Mouse (Mus musculus): ENCODE measurements around the gene Lrrtm3. TPM values are rescaled to one million over a fixed set of nuclear protein-coding genes. Genes with fewer than 3 reads are reported as not detected.

Gene Lrrtm3
- polyA plus RNA-seq, 1 experiment from 2014 or later, result 44.5 TPM

DNA sequence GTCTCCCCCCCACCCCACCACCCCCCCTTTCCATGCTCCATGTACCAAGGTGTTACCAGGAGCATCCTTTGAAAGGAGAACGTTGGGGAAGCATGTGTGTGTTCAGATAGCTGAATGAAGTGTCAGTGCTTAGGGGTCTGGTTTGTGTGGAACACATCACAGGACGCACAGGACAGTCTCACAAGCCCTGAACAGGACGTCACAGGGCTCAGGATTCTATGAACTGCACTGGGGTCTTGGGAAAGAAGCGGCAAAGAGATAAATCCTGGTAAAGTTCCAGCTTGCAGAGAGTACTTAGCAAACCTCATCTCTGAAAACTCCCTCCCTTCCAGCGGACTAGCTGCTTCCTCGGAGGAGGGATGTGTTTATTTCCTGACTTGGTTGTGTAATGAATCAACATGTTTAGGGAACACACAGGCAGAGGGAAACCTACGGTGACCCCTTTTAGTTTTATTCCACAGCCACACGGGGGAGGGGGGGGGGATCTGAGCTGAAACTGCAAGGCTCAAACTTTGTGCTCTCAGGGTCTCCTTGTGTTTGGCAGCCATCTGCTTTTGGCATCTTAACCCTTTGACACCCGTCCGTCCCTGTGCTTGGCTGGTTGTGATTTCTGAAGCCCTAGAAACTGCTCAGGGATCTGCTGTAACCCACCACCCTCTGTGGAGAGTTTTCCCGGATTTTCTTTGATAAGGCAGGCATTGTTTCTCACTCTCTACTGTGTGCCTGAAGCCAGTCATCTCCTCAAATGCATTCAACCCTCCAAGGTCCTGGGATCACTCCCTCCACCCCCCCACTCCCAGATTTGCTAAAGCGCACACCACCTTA lies 3.3 kb downstream of the Lrrtm3 start:
- H3K36me3 ChIP-seq, result no peaks in the 10 kb centered on the region
- no peak for ATAC-seq (ENCODE audit: low FRiP score)
- H3K9ac ChIP-seq (replicated peaks), result peak overlapping the region; percentile 66
- peaks cover 41% of the 10 kb centered on the region for H3K4me1 ChIP-seq
- H3K27ac ChIP-seq (replicated peaks), result peak overlapping the region; percentile 48; the same call in 1 of the 2 replicates
- H3K9me3 ChIP-seq (replicated peaks), result no peaks in the 10 kb centered on the region
- peak overlapping the region; percentile 59 for H3K4me3 ChIP-seq (replicated peaks)
- H3K4me2 ChIP-seq, result peak overlapping the region; percentile 76
- 3% methylated on average over 12 of the region's 12 CpGs for WGBS
- no peaks in the 10 kb centered on the region for H3K27me3 ChIP-seq (replicated peaks)

DNA sequence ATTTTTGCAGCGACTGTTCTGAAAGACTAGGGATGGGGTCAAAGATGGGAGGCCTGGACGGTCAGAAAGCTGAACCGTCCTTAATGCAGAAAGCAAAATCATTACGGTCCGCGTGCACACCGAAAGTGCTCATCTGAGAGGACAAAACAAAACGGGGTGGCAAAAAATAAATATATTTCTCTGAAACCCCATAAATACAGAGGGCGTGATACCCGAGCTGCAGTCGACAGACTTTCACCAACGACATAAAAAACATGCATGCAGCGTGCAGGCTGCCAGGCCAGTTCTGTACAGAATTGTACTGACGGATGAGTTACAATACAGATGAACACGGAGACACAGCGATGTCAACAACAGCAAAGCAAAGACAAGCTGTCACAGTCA lies 3.9 kb downstream of the Lrrtm3 start:
- Histone ChIP-seq H3K9ac (replicated peaks) (peak overlapping the region; percentile 66), H3K27ac (replicated peaks) (peak overlapping the region; percentile 48; the same call in 1 of the 2 replicates), H3K27me3 (replicated peaks) (no peaks in the 10 kb centered on the region), H3K4me3 (replicated peaks) (peak overlapping the region; percentile 59), H3K9me3 (replicated peaks) (no peaks in the 10 kb centered on the region), H3K4me2 (peak overlapping the region; percentile 76), H3K36me3 (no peaks in the 10 kb centered on the region), H3K4me1 (peaks cover 41% of the 10 kb centered on the region)
- 43% methylated on average over 16 of the region's 16 CpGs for WGBS
- ATAC-seq (ENCODE audit: low FRiP score), result no peak

GRCm38 (mm10) chr10:64084465-64084864 lies 5.6 kb downstream of the Lrrtm3 start:
- no peaks in the 10 kb centered on the region for H3K27me3 ChIP-seq (replicated peaks)
- ATAC-seq (ENCODE audit: low FRiP score), result no peak
- no peaks in the 10 kb centered on the region for H3K9me3 ChIP-seq (replicated peaks)
- peak overlapping the region; percentile 30 for H3K4me3 ChIP-seq (replicated peaks)
- H3K36me3 ChIP-seq, result no peaks in the 10 kb centered on the region
- 0 out of 2 replicates have a peak overlapping the region, but pooled peaks have one; percentile 1 for H3K9ac ChIP-seq (replicated peaks)
- WGBS, result 31% methylated on average over 4 of the region's 4 CpGs
- peak overlapping the region; percentile 76 for H3K4me2 ChIP-seq
- H3K27ac ChIP-seq (replicated peaks), result no peak overlapping the region
- H3K4me1 ChIP-seq, result peaks cover 41% of the 10 kb centered on the region

GRCm38 (mm10) chr10:64083813-64084212 lies 6.3 kb downstream of the Lrrtm3 start:
- H3K9me3 ChIP-seq (replicated peaks), result no peaks in the 10 kb centered on the region
- H3K27ac ChIP-seq (replicated peaks), result no peak overlapping the region; the same call in 1 of the 2 replicates
- 0 out of 2 replicates have a peak overlapping the region, but pooled peaks have one; percentile 1 for H3K9ac ChIP-seq (replicated peaks)
- no peaks in the 10 kb centered on the region for H3K36me3 ChIP-seq
- H3K27me3 ChIP-seq (replicated peaks), result no peaks in the 10 kb centered on the region
- peak overlapping the region; percentile 76 for H3K4me2 ChIP-seq
- 35% methylated on average over 11 of the region's 11 CpGs for WGBS
- H3K4me1 ChIP-seq, result peaks cover 38% of the 10 kb centered on the region
- no peak for ATAC-seq (ENCODE audit: low FRiP score)
- H3K4me3 ChIP-seq (replicated peaks), result peak overlapping the region; percentile 23

- Histone ChIP-seq H3K4me3 (replicated peaks) (no peak overlapping the region), H3K4me2 (no peak overlapping the region), H3K27ac (replicated peaks) (no peak overlapping the region), H3K36me3 (no peaks in the 10 kb centered on the region), H3K9ac (replicated peaks) (no peak overlapping the region), H3K9me3 (replicated peaks) (no peaks in the 10 kb centered on the region), H3K27me3 (replicated peaks) (no peaks in the 10 kb centered on the region), H3K4me1 (peaks cover 28% of the 10 kb centered on the region)
- ATAC-seq (ENCODE audit: low FRiP score), result no peak
- 84% methylated on average over 3 of the region's 3 CpGs for WGBS
These were observed 7.7 kb downstream of the Lrrtm3 start for GRCm38 (mm10) chr10:64082345-64082744.

DNA sequence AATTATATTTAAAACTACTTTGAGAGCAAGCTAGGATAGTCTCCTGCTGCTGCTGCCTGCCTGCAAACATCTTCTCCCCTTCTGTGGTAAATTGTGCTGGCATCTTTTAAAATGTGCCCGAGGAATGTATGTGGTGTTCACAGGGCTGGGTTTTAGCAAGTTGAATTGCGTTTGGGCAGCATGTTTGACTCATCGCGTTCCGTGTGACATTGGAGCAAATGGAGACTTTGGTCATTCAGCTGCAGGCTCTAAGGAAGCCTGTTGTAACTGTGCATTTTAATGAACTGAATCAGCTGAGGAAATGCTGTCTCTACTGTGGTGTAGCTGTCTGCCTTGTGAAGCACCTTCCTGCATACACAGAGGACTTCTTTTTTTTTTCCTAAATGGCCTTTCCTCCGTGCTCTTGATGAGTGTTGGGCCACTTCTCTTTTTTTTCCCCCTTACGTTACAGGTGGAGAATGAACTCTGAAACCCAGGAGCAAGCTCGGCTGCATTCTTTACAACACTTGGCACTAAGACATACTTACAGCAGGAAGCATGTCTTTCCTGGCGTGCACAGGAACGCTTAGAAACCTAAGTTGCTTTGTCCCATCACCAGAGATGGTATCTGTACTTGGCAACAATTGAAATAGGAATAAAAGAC lies 13.5 kb downstream of the Lrrtm3 start:
- no peak for ATAC-seq (ENCODE audit: low FRiP score)
- H3K27ac ChIP-seq (replicated peaks), result peak overlapping the region; percentile 15; the same call in 1 of the 2 replicates
- no peaks in the 10 kb centered on the region for H3K36me3 ChIP-seq
- H3K27me3 ChIP-seq (replicated peaks), result no peaks in the 10 kb centered on the region
- 41% methylated on average over 10 of the region's 10 CpGs for WGBS
- H3K4me2 ChIP-seq, result peak overlapping the region; percentile 28
- H3K9ac ChIP-seq (replicated peaks), result no peak overlapping the region
- H3K4me1 ChIP-seq, result peaks cover 20% of the 10 kb centered on the region
- no peaks in the 10 kb centered on the region for H3K9me3 ChIP-seq (replicated peaks)
- H3K4me3 ChIP-seq (replicated peaks), result no peak overlapping the region

GRCm38 (mm10) chr10:64075944-64076343 lies 14.1 kb downstream of the Lrrtm3 start:
- peak; percentile 81; the same call in 1 of the 2 replicates for ATAC-seq (ENCODE audit: low FRiP score)
- H3K9me3 ChIP-seq (replicated peaks), result no peaks in the 10 kb centered on the region
- WGBS, result 11% methylated on average over 5 of the region's 5 CpGs
- peak overlapping the region; percentile 15; the same call in 1 of the 2 replicates for H3K27ac ChIP-seq (replicated peaks)
- no peaks in the 10 kb centered on the region for H3K36me3 ChIP-seq
- H3K4me2 ChIP-seq, result peak overlapping the region; percentile 28
- no peak overlapping the region for H3K4me3 ChIP-seq (replicated peaks)
- H3K27me3 ChIP-seq (replicated peaks), result no peaks in the 10 kb centered on the region
- H3K9ac ChIP-seq (replicated peaks), result no peak overlapping the region
- H3K4me1 ChIP-seq, result peaks cover 20% of the 10 kb centered on the region

DNA sequence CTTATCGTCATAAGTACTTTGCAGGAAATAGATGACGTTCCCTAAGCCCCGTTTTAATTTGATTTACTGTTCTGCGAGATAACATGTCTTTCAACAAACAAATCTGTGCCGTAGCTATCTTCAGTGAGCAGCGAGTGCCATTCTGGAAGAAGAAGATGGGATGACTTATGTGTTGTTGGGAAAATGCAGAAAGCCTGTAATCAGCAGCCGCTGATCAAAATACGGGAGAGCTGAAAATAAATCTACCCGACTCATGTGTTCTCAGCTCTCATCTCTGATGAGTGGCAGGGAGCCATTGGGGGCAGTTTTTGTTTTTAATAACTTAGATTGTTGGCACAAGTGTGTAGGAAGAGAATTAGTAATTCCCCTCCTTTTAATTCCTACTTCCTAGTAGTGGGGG lies 26.4 kb downstream of the Lrrtm3 start:
- no peaks in the 10 kb centered on the region for H3K9me3 ChIP-seq (replicated peaks)
- no peak for ATAC-seq (ENCODE audit: low FRiP score)

DNA sequence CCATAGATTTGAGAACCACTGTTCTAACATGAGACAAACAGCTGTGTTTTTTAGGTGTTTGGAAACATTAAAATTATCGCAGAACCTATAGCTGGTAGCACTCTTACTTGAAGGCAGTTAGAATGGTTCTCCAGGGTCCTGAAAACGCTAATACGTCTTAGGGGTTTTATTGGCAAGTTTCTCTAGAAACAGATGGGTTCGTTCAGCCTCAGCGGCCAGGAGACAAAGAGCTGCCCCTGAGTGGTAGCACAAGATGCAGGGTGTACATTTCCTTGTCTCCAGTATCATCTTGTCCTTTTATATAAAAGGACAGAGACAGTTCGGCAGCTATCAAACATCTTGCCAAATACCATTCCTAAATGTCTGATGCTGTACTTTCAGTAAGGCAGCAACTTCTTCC lies 40.1 kb downstream of the Lrrtm3 start:
- Histone ChIP-seq H3K9me3 (replicated peaks) (no peaks in the 10 kb centered on the region), H3K36me3 (no peaks in the 10 kb centered on the region), H3K4me3 (replicated peaks) (no peak overlapping the region), H3K27me3 (replicated peaks) (no peaks in the 10 kb centered on the region), H3K9ac (replicated peaks) (no peak overlapping the region), H3K4me2 (no peak overlapping the region), H3K27ac (replicated peaks) (no peak overlapping the region), H3K4me1 (peaks cover 4% of the 10 kb centered on the region; the same call in 1 of the 2 replicates)
- ATAC-seq (ENCODE audit: low FRiP score), result no peak
- 42% methylated on average over 6 of the region's 6 CpGs for WGBS

More for the DNA sequence above, 26.4 kb downstream of the Lrrtm3 start:
- Histone ChIP-seq H3K4me2 (no peak overlapping the region), H3K27ac (replicated peaks) (no peak overlapping the region), H3K4me1 (no peaks in the 10 kb centered on the region), H3K27me3 (replicated peaks) (no peaks in the 10 kb centered on the region), H3K9ac (replicated peaks) (no peak overlapping the region), H3K36me3 (no peaks in the 10 kb centered on the region), H3K4me3 (replicated peaks) (no peak overlapping the region)
- WGBS, result 84% methylated on average over 9 of the region's 9 CpGs

GRCm38 (mm10) chr10:64049151-64049550 lies 40.9 kb downstream of the Lrrtm3 start:
- no peaks in the 10 kb centered on the region for H3K27me3 ChIP-seq (replicated peaks)
- H3K36me3 ChIP-seq, result no peaks in the 10 kb centered on the region
- no peak overlapping the region for H3K4me2 ChIP-seq
- WGBS, result 84% methylated on average over 6 of the region's 6 CpGs
- no peaks in the 10 kb centered on the region for H3K9me3 ChIP-seq (replicated peaks)
- no peak overlapping the region for H3K27ac ChIP-seq (replicated peaks)
- no peak for ATAC-seq (ENCODE audit: low FRiP score)
- peaks cover 4% of the 10 kb centered on the region; the same call in 1 of the 2 replicates for H3K4me1 ChIP-seq
- no peak overlapping the region for H3K4me3 ChIP-seq (replicated peaks)
- H3K9ac ChIP-seq (replicated peaks), result no peak overlapping the region

DNA sequence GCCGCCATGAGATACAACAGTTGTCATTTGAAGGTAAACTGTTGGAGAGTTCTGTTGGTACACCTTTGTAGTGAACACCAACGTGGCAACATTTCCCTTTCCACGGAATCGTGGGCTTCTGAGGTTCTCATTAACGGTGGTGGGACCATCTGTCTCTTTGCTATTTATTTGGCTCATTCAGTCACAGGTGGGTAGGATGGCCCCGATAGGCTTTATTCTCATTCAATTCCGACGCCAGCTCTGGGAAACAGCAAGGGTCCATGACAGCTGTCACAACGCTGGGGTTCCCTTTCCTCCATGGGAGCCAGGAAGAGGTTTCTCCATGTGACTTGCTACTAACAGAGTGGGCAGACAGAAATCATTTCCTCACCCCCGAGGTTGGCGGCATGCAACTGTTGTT lies 48.2 kb downstream of the Lrrtm3 start:
- H3K9ac ChIP-seq (replicated peaks), result no peak overlapping the region
- no peaks in the 10 kb centered on the region for H3K9me3 ChIP-seq (replicated peaks)
- no peak overlapping the region for H3K4me3 ChIP-seq (replicated peaks)
- WGBS, result 67% methylated on average over 11 of the region's 11 CpGs
- H3K4me2 ChIP-seq, result no peak overlapping the region
- no peak overlapping the region for H3K27ac ChIP-seq (replicated peaks)
- H3K4me1 ChIP-seq, result peaks cover 13% of the 10 kb centered on the region
- no peak; the same call in 1 of the 2 replicates for ATAC-seq (ENCODE audit: low FRiP score)
- no peaks in the 10 kb centered on the region for H3K27me3 ChIP-seq (replicated peaks)
- H3K36me3 ChIP-seq, result no peaks in the 10 kb centered on the region

DNA sequence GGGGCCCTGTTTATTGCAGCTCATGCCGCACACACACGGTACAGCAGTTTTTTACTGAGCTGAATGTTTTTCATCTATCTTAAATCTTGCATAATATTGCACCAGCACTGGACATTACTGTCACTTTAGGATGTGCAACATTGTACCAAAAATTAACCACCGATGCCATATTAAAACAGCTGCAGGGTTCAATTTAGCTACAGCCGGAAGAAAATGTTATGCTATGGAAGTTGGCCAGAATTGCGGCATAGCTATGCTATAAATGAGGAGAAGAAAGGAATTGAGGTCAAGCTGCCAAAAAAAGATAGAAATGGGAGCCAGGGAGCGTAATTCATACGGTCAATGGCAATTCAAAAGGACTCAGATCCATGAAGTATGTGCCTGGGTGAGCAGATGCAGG lies 48.9 kb downstream of the Lrrtm3 start:
- Histone ChIP-seq H3K27ac (replicated peaks) (no peak overlapping the region), H3K4me3 (replicated peaks) (no peak overlapping the region), H3K9me3 (replicated peaks) (no peaks in the 10 kb centered on the region), H3K36me3 (no peaks in the 10 kb centered on the region), H3K9ac (replicated peaks) (no peak overlapping the region), H3K27me3 (replicated peaks) (no peaks in the 10 kb centered on the region), H3K4me2 (no peak overlapping the region), H3K4me1 (peaks cover 13% of the 10 kb centered on the region)
- no peak for ATAC-seq (ENCODE audit: low FRiP score)
- 74% methylated on average over 7 of the region's 7 CpGs for WGBS
